Mouse (Mus musculus) thymus, postnatal 10 days (tissue): ENCODE measurements around the gene Prkcb.

Experiments used
- DNase-seq, 2 experiments: peaks; one replicate each; pipeline ENCODE4 v3.0.0; 2021; ENCODE audit warnings: low spot score in 2 of 2

The Prkcb gene

GRCm38 (mm10) chr7:122367303-122368007 lies 78.9 kb downstream of the Prkcb start:
- DNase-seq = no peak

GRCm38 (mm10) chr7:122370488-122370887 lies 81.9 kb downstream of the Prkcb start:
- no peak for DNase-seq

GRCm38 (mm10) chr7:122371947-122372346 lies 83.4 kb downstream of the Prkcb start:
- no peak for DNase-seq

GRCm38 (mm10) chr7:122372349-122372748 lies 83.8 kb downstream of the Prkcb start:
- no peak for DNase-seq

GRCm38 (mm10) chr7:122376845-122377244 lies 88.3 kb downstream of the Prkcb start:
- no peak for DNase-seq

- DNase-seq = no peak
These were observed 89.4 kb downstream of the Prkcb start for GRCm38 (mm10) chr7:122377967-122378366.

- no peak for DNase-seq
These were observed 89.9 kb downstream of the Prkcb start for GRCm38 (mm10) chr7:122378473-122378872.

GRCm38 (mm10) chr7:122379292-122379691 lies 90.7 kb downstream of the Prkcb start:
- no peak for DNase-seq

GRCm38 (mm10) chr7:122380336-122381130 lies 92.0 kb downstream of the Prkcb start:
- DNase-seq = no peak

- peak; percentile 19 to 30 for DNase-seq
These were observed 93.0 kb downstream of the Prkcb start for GRCm38 (mm10) chr7:122381560-122381959.

GRCm38 (mm10) chr7:122383260-122383659 lies 94.7 kb downstream of the Prkcb start:
- DNase-seq = no peak

GRCm38 (mm10) chr7:122384891-122385290 lies 96.3 kb downstream of the Prkcb start:
- no peak for DNase-seq

GRCm38 (mm10) chr7:122386567-122386966 lies 98.0 kb downstream of the Prkcb start:
- no peak for DNase-seq

GRCm38 (mm10) chr7:122387896-122388295 lies 99.3 kb downstream of the Prkcb start:
- DNase-seq = peak; percentile 60 to 66

GRCm38 (mm10) chr7:122388858-122389257 lies 100.3 kb downstream of the Prkcb start:
- no peak for DNase-seq

- no peak for DNase-seq
These were observed 101.1 kb downstream of the Prkcb start for GRCm38 (mm10) chr7:122389633-122390032.

- peak; percentile 51 to 59 for DNase-seq
These were observed 101.6 kb downstream of the Prkcb start for GRCm38 (mm10) chr7:122390200-122390599.

- no peak for DNase-seq
These were observed 102.1 kb downstream of the Prkcb start for GRCm38 (mm10) chr7:122390683-122391082.

GRCm38 (mm10) chr7:122391382-122391781 lies 102.8 kb downstream of the Prkcb start:
- DNase-seq = peak; percentile 27 to 46

GRCm38 (mm10) chr7:122393964-122394363 lies 105.4 kb downstream of the Prkcb start:
- DNase-seq = peak; percentile 37 to 40

GRCm38 (mm10) chr7:122395159-122395975 lies 106.8 kb downstream of the Prkcb start:
- DNase-seq = no peak

- no peak for DNase-seq
These were observed 107.4 kb downstream of the Prkcb start for GRCm38 (mm10) chr7:122395976-122396315.
